Mouse (Mus musculus) skeletal muscle tissue, adult 2 months (tissue): ENCODE data around the gene Slc16a13.

Source experiments
- DNase-seq: peaks from one replicate; pipeline ENCODE4 v3.0.0-alpha.2; 2012; ENCODE audit warnings: low read depth, low spot score

Slc16a13 gene

DNA sequence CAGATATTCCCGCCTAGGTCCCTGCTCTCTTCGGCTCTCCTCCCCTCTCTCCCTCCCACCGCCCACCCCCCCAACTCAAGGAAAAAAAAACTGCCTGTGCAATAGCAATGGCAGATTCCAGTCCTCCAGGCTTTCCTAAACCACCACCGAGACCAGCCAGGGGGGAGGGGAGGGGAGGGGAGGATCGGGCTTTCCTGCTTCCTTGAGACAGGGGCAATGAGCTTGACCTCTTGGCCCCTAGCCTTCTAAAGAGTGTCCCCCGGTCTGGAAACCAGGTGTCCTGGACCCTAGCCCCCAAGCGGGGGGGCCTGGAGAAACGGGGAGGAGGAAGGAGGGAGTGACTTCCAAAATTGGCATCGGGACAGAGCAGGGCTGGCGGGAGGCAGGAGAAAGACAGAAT is 11.7 kb upstream of the Slc16a13 start:
- no peak for DNase-seq

- peak; percentile 79 for DNase-seq
Measured at GRCm38 (mm10) chr11:70230239-70230727, 9.4 kb upstream of the Slc16a13 start.

DNA sequence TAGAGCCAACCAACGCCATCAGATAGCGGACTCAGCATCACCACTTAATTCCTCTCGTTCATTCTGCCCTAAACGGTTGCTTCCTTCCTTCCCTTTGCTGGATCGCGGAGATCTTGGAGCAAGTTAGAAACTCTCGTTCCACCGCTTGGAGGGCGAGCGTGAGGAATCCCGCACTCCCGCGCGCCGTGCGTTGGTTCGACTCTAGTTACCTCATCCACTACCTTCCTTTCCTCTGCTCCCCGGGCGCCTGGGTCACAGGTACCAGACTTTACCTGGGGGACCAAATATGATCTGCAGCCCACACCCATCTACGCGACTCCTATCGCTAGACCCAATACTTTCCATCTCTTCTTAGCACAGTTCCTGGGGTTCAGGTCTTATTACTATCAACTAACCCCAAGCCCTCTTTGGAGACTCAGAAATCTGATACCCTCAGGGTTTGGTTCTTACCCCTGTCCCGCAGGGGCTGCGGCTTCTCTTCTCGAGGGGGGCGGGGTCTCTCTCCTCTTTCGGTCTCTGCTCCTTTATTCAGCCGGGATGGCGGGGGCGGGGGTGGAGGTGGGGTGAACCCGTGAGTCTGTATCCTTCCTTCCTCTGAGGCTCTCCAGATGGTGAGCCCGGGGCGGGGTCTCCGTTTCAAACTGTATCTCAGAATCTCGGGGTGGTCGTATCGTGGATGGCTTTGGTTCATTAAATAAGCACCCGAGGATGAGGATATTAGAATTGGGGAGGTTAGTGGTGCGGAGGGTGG is 8.6 kb upstream of the Slc16a13 start, which contains the start of gene Bcl6b:
TSS of gene Bcl6b (minus strand) at position 539 of the 751 bp plus-strand sequence.
- no peak for DNase-seq

- DNase-seq: peak; percentile 70
Measured at GRCm38 (mm10) chr11:70228828-70229227, 8.0 kb upstream of the Slc16a13 start.

DNA sequence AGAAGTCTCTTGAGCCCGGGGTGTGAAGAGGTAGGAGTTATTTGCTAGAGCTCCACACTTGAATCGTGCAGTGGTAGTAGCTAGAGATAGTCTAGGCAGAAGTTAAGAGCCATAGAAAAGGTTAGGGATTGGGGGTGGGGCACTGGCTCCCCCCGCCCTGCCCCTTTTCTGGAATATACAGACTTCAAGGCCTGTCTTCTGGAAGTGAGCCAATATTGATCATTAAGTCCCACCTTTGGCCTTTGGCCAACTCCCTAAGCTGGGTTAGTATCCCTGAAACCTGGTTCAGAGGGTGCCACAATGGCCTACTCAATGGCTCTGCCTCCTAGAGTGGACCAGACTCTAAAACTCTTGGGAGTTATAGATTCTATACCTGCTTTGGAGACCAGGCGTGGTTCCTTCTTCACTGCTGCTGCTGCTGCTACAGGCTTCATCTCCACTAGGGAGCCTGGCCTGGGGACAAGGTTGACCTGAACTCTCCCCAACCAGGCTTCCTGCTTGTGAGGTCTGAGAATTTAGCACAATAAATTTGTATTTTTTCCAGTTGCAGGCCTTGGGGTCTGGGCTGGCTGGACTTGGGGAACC is 6.9 kb upstream of the Slc16a13 start:
- DNase-seq: no peak

GRCm38 (mm10) chr11:70227126-70227525 is 6.3 kb upstream of the Slc16a13 start:
- no peak for DNase-seq

DNA sequence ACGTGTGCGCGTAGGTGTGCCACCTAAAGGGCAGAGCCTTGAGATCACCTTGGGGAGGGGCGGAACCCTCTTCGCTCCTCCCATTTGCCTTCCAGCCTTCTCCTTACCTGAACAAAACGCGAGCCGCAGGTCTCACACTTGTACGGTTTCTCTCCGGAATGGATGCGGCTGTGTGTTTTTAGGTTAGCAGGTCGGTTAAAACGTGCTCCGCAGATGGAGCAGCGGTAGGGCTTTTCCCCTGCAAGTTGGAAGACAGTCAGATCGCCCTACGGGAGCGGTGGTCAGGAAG is 5.7 kb upstream of the Slc16a13 start:
- DNase-seq: no peak

- DNase-seq: no peak
Measured at GRCm38 (mm10) chr11:70225798-70226601, 5.1 kb upstream of the Slc16a13 start.

GRCm38 (mm10) chr11:70223724-70224123 is 2.9 kb upstream of the Slc16a13 start:
- DNase-seq: no peak

DNA sequence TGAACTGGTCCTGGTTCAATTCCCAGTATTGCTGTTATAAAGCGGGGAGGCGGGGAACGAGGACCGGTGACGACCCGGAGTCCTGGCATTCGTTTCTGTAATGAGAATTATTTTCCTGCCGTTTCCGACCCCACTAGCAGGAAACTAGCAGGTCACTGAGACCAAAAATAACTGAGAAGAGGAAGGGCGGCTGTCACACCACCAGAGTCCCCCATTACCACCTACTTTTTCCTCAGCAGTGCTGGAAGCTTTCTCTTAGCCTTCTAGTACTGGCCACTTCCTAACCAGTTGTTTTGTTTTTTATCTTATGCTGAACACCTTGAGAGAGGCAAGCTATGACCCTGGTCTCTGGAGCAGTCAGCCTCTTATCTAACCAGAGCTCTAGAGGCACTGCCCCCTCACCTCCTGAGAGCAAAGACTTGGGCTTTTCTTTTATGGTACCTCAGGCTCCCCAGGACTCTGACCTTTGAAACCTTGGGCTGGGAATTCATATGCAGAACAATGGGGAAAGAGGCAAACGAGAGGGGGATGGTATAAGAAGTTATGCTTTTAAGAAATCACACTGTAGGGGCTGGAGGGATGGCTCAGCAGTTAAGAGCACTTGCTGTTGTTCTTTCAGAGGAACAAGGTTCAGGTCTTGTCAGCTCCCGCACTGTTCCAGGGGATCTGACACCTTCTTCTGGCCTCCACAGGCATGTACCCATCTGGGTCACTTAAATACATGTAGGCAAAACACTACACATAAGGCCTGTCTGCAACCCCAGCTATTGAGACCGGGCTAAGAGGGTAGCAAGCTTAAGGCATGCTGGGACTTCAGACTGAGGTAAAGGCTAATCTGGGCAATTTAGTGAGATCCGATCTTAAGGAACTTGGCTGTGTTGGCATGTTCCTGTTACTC is 988 bp upstream of the Slc16a13 start:
- DNase-seq: no peak

DNA sequence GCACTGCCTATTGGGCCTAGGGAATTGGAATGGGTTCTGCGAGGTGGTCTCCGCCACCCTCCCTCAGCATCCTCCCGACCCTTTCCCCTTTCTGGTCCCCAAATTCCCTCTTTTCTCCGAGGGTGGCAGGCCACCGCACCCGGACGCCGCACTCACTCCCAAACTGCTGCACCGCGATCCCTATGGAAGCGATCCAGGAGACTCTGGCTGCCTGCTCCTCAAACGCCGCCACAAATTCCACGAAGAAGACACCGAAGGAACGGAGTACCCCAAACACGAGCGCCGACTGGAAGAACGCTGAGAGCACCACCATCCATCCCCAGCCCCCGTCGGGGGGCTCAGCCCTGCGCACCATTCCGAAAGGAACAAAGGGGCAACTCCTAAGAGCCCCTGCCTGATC is 541 bp downstream of the Slc16a13 start:
- no peak for DNase-seq

- DNase-seq: no peak
Measured at GRCm38 (mm10) chr11:70219873-70220272, 991 bp downstream of the Slc16a13 start.

GRCm38 (mm10) chr11:70218741-70219470 is 2.0 kb downstream of the Slc16a13 start:
- no peak for DNase-seq

GRCm38 (mm10) chr11:70218039-70218438 is 2.8 kb downstream of the Slc16a13 start:
- DNase-seq: no peak

DNA sequence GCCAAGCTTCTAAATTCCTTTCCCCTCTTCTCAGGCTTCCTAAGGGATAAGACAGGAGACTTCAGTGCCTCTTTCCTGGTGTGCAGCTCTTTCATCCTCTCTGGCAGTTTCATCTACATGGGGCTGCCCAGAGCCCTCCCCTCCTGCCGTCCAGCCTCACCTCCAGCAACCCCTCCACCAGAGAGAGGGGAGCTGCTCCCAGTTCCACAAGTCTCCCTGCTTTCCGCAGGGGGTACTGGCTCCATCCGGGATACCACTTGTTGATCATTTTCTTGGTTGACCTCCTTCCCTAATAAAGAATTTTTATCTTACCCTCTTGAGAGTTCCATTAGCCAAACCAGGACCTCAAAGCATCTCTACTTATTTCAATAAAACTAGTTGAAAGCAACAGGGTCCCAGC is 4.8 kb downstream of the Slc16a13 start:
- DNase-seq: no peak

GRCm38 (mm10) chr11:70215301-70215700 is 5.6 kb downstream of the Slc16a13 start:
- no peak for DNase-seq

DNA sequence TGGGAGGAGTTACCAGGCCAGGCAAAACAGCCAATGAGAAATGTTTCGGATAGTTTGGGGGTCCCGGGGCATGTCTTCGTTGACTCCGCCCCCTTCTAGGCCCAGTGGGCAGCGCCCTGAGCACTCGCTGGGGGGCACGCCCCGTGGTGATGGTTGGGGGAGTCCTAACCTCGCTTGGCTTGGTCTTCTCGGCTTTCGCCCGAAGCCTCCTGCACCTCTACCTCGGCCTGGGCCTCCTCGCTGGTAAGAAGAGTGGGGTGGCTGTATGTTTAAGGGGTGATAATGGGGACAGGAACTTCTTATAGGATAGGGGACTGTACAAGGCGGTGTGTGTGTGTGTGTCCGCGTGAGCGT is 6.0 kb downstream of the Slc16a13 start:
- DNase-seq: no peak

DNA sequence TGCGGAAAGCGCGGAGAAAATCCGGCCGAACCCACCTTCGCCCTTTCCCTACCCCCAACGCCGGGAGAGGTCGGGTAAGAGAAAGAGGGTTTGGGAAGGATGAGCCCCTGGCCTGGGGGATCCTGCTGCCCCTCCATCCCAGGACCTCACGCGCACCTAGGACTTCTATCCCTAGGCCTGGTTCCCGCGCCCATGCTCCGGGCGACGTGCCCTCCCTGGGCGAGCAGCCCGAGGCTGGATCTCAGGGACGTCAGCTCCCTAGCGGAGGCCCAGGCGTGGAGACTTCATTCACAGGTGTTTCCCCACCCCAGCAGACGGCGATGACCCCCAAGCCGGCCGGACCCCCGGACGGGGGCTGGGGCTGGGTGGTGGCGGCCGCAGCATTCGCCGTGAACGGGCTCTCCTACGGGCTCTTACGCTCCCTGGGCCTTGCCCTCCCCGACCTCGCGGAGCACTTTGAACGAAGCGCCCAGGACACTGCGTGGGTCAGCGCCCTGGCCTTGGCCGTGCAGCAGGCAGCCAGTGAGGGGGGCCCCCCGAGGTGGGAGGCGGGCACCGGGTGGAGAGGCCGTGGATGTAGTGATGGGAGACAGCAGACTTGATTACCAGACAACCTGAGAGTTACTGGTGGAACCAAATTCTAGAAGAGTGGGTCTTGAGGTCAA is 6.5 kb downstream of the Slc16a13 start:
- no peak for DNase-seq

- no peak for DNase-seq
Measured at GRCm38 (mm10) chr11:70213736-70214135, 7.1 kb downstream of the Slc16a13 start.

DNA sequence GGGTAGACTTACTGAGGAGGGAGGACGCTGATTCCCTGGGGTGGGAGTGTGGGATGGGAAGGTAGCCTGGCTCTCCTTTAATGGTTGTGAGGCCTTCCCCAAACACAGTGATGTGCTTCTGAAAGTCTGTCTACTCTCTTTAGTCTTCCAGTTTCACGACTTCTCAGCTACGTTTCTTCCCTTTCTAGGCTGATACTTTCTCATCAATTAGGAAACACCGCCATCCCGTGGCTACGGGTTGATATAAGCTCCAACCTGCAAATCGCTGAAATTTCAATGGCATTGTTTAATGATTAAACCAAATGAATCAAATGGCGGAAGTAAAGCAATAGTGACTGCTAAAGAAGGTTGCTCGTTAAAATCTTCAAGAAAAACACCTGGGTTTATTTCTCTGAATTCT is 8.0 kb downstream of the Slc16a13 start:
- DNase-seq: no peak
